Mouse (Mus musculus): ENCODE measurements at regions not wholly inside any gene's neighbourhood (a gene's known extent, or its start where the extent isn't known, plus 50 kb on each side); places are given as distances from the start of the nearest gene placed in this dataset.

GRCm38 (mm10) chr9:68594586-68594985, 59.0 kb upstream of the Rora start:
- no peak for TF ChIP-seq CTCF (conservative IDR thresholded peaks at IDR 0.05; ENCODE audit: insufficient read depth, insufficient read length, low read depth, low read length)
- no peak for TF ChIP-seq POLR2A (IDR thresholded peaks at IDR 0.05; ENCODE audit: low read depth, low read length)
